Mouse (Mus musculus): ENCODE data around the gene Mpdz. TPM values are rescaled to one million over a fixed set of nuclear protein-coding genes. Genes with fewer than 3 reads are reported as not detected.

The Mpdz gene
- polyA plus RNA-seq, 1 experiment, result 39.9 TPM

GRCm38 (mm10) chr4:81414684-81415323, 27.8 kb downstream of the Mpdz start:
- no peak for DNase-seq (ENCODE audit: extremely low spot score in 1 of 2, low spot score in 1 of 2)

DNA sequence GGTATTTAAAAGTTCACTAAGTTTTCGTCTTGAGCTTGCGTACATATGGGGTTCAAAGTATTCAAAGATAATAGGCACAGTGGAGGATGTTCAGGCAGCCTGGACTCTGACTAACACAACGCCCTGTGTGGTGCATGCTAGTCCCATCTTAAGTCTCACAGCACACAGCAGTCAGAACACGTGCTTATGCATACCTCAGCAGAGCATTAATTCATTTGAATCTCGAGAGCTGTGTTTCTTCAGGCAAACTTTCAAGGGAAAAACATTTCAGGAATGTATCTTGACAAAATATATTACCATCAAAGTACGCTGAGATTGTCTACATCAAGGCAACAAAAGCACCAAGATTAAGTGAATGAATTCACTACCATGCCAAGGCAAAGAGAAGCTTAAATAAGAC, 45.7 kb downstream of the Mpdz start:
- DNase-seq (ENCODE audit: extremely low spot score in 1 of 2, low spot score in 1 of 2), result no peak

DNA sequence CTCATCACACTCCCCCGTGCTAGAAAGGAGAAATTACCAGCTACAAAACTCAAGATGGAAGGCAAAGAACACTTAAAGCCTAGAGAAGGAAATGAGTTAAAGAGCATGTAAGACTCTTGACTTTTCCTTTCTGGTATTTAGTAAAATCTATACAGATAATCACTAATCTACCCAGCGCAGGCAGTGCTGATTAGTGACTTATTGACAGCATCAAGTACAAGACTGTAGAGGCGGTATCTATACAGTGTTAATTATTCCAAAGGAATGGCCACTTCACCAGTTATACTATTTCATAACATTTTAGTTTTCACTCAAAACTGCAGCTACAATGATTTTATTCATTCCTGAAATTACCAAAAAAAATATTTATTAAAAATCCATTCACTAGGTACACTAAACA, 49.7 kb downstream of the Mpdz start:
- DNase-seq (ENCODE audit: extremely low spot score in 1 of 2, low spot score in 1 of 2), result no peak

- no peak for DNase-seq (ENCODE audit: extremely low spot score in 1 of 2, low spot score in 1 of 2)
Measured at GRCm38 (mm10) chr4:81389263-81389662, 53.4 kb downstream of the Mpdz start.

DNA sequence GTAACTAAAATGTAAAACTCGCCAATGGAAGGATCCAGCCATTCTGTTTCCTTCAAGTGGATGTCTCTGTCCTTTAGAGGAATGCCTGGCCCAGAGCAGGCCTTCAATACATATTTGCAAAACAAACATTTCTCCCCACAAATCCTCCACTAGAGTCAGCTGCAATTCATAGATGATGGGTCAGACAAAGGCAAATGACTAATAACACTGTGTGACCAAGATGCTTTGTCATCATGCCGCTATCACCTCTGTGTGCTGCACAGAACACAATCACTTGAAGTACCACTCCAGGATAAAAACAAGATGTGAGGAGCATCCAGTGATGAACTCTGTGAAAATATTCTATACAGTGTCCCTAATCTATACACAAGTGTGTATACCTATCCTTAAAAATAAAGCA, 55.0 kb downstream of the Mpdz start:
- DNase-seq (ENCODE audit: extremely low spot score in 1 of 2, low spot score in 1 of 2), result no peak

- no peak for DNase-seq (ENCODE audit: extremely low spot score in 1 of 2, low spot score in 1 of 2)
Measured at GRCm38 (mm10) chr4:81372355-81372754, 70.3 kb downstream of the Mpdz start.

DNA sequence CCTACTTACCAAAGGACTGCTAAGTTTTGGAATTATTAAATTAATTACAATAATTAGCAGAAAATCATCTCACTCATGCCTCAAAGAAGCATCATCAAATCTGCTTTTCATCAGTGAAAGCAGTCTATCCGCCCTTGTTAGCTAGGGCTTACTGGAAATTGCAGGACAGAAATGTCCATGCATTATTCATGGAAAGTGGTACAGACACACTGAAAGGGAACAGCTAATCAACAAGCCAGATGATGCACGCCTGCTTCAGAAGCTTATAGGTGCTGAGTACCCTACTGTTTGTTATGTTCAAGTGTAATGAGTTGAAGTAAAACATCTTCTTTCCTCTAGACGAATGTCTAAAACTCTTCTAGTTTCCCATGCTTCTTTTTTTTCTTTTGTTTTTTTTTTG, 91.2 kb downstream of the Mpdz start:
- DNase-seq (ENCODE audit: extremely low spot score in 1 of 2, low spot score in 1 of 2), result no peak

- no peak for DNase-seq (ENCODE audit: extremely low spot score in 1 of 2, low spot score in 1 of 2)
Measured at GRCm38 (mm10) chr4:81348646-81349045, 94.0 kb downstream of the Mpdz start.

- no peak for DNase-seq (ENCODE audit: extremely low spot score in 1 of 2, low spot score in 1 of 2)
Measured at GRCm38 (mm10) chr4:81345141-81345540, 97.5 kb downstream of the Mpdz start.

- DNase-seq (ENCODE audit: extremely low spot score in 1 of 2, low spot score in 1 of 2), result no peak
Measured at GRCm38 (mm10) chr4:81333628-81333991, 109.0 kb downstream of the Mpdz start.

DNA sequence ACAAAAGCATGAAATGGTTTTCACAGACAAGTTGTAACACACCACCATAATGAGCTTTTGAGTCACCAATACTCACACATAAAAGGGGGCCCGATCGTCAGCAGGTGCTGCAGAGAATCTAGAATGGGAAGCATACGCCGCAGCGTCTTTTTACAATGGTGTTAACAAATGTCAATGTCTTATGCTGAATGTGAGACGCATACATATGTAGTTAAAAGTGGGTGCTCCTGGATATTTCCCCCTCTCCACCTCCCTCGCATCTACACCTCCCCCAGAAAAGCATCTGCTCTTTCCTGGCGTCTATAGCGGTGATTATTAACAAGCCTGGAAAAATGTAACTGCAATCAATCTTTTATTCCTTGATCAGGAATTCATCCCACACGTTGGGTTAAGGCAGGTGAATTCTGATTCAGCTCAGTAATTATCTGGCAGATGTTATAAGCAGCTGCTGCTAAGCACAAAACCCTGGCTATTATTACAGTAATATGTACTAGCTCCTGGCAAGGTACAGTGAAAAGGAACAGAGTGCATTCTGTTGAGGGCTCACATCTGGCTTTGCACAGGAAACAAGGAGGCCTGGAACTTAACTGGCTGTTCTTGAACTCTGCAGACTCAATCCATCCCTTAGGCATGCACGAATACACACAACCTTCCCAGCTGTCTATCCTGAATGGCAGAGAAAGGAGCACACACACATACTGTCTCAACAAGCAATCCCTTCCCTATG, 109.6 kb downstream of the Mpdz start:
- DNase-seq (ENCODE audit: extremely low spot score in 1 of 2, low spot score in 1 of 2), result peak; percentile 59 to 69

DNA sequence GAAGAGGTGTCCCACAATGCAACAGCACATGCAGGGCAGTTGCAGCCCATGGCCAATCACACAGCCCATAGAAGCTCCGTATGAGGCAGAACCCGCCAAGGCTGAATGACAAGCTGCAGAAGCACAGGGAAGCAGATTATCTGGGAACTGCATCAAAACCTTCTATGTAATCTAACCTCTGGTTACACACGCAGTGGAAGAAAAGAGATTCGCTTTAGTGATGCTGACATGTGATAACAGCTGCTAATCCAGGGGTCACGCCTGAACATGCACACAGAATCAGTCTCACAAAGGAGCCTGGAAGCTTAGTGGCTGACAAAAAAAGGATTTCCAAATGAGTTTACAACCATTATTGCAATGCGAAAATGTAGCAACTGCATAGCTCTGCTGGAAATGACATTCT, 110.2 kb downstream of the Mpdz start:
- no peak for DNase-seq (ENCODE audit: extremely low spot score in 1 of 2, low spot score in 1 of 2)

GRCm38 (mm10) chr4:81327694-81328093, 114.9 kb downstream of the Mpdz start:
- DNase-seq (ENCODE audit: extremely low spot score in 1 of 2, low spot score in 1 of 2), result no peak

DNA sequence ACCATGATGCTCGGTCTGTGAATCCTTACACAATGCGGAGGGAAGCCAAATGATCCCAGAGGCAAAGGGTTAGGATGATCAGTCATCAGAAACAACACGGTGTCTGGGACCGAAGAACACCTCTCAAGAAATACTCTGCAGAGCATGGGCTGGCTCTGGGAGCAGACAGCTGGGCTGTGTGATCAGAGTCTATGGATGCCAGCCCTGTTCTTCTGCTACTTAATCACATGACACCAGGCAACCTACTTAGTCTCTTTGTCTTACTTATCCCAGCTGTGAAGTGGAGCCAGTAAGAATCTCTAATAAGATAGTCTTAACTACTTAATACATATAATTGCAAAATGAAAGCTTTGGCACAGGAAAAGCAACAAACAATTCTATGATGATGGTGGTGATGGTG, 118.8 kb downstream of the Mpdz start:
- DNase-seq (ENCODE audit: extremely low spot score in 1 of 2, low spot score in 1 of 2), result no peak

GRCm38 (mm10) chr4:81322232-81322631, 120.4 kb downstream of the Mpdz start:
- DNase-seq (ENCODE audit: extremely low spot score in 1 of 2, low spot score in 1 of 2), result peak in 1 of 2 experiments; percentile 9

GRCm38 (mm10) chr4:81314618-81315017, 128.0 kb downstream of the Mpdz start:
- DNase-seq (ENCODE audit: extremely low spot score in 1 of 2, low spot score in 1 of 2), result no peak

DNA sequence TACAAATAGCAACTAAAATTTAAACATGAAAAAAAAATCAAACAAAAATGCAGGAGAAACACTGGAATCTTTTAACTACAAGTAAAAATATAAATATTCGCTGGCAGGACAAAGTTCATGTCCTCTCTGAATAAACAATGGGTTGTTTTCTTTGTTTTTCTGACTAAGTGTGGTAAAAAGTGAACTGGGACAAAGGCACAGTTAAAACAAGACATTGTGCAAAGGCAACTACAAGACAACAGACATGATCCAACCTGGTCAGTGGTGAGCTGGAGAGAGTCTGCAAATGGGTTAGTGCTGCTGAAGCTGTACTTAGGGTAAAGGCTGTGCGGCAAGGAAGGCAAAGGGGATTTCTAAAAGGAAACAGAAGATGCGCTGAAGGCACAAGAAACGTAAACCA, 129.4 kb downstream of the Mpdz start:
- no peak for DNase-seq (ENCODE audit: extremely low spot score in 1 of 2, low spot score in 1 of 2)

- DNase-seq (ENCODE audit: extremely low spot score in 1 of 2, low spot score in 1 of 2), result no peak
Measured at GRCm38 (mm10) chr4:81310168-81310474, 132.5 kb downstream of the Mpdz start.

DNA sequence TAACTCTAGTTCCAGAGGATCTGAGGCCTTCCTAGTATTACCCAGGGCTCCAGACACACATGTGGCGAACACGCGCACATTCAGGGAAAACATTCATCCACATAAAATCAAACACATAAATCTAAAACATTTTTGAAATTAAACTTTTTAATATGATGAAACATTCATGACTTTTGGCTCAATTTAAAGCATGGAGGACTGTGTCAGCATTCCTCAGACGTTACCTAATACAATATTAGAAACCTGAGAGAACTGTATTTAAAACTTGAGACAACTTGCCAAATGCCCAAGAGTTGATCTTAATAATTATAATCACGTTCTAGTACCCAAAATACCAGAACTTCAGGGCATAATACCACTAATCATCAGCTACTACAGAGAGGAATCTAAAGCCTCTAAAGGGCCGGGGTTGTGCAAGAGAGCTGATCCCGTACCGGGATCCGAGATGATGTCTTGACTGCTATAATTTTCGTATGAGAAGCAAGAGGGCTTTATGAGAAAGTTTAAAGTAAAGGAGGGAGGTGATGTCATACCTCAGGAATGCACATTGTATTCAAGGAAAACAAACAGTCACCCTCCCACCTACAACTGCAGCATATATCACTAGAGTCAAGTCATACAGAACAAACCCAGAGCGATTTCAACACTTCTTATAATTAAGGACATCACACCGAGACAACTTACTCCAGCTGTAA, 133.0 kb downstream of the Mpdz start:
- DNase-seq (ENCODE audit: extremely low spot score in 1 of 2, low spot score in 1 of 2), result no peak

GRCm38 (mm10) chr4:81307596-81308265, 134.9 kb downstream of the Mpdz start:
- no peak for DNase-seq (ENCODE audit: extremely low spot score in 1 of 2, low spot score in 1 of 2)

DNA sequence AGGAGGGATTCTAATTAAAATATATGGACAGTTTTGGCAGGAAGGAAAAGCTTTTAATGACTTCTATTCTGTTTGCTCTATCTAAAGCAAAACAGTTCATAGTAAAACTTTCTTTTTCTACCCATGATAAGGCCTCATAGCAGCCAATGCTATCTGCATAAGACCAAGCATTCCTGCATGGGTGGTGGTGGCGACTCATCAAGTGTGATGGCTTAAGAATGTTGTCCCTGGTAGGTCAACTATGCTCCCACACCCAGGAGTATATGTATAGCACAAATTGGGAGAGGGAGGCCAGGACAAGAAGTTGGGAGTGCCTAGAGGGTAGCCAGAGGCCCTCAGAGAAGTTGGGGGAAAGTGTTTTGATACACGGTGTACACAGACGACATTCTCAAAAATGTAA, 140.6 kb downstream of the Mpdz start:
- DNase-seq (ENCODE audit: extremely low spot score in 1 of 2, low spot score in 1 of 2), result no peak

DNA sequence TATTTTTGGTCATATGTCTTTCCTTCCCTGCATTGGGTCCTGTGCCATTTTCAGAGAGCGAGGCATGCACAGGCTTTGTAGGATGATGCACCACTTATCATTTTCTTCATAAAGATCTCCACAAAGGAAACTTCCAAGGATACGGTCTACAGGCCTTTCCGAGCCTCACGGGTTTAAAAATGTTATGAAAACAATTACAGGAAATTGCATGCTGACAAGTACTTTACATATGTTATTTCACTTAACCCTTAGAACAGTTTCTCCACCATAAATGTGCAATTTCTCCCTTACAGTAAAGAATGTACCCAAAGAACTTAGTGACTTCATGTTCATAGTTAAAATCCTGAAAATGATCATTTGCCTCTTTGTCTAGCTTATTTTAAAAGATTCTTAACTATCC, 144.2 kb downstream of the Mpdz start:
- DNase-seq (ENCODE audit: extremely low spot score in 1 of 2, low spot score in 1 of 2), result no peak

Measured in frontal cortex, adult 2 months (tissue).